Mouse (Mus musculus) heart, adult 2 months (tissue): ENCODE results near the gene Abcc9.

Experiments
- CTCF ChIP-seq: fragments of 200-600 bp; IDR thresholded peaks from 2 replicates; pipeline ENCODE4 v1.8.1; 2022; ENCODE audit warnings: antibody characterized with exemption, mild to moderate bottlenecking, moderate library complexity
- EP300 ChIP-seq: fragments of 200-500 bp; IDR thresholded peaks from 2 replicates; pipeline ENCODE4 v1.6.1; 2011; ENCODE audit warnings: low read depth, low read length, control low read depth; ENCODE audit not compliant: insufficient read depth
- POLR2A ChIP-seq: fragments of 200-500 bp; IDR thresholded peaks from 2 replicates; pipeline ENCODE4 v1.6.1; 2011; ENCODE audit warnings: mild to moderate bottlenecking, low read depth, low read length, control low read depth; ENCODE audit not compliant: insufficient read depth

GRCm38 (mm10) chr6:142572876-142573275 lies 129.2 kb downstream of the Abcc9 start:
- TF ChIP-seq CTCF = no peak
- TF ChIP-seq EP300 = no peak
- TF ChIP-seq POLR2A = peak; percentile 29; the same call in 1 of the 2 replicates
